Mouse (Mus musculus) mesoderm, embryonic 11.5 days (tissue): ENCODE measurements at regions not wholly inside any gene's neighbourhood (a gene's known extent, or its start where the extent isn't known, plus 50 kb on each side); places are given as distances from the start of the nearest gene placed in this dataset.
"Not testable (repeated sequence)": the region's sequence is repeated elsewhere in the genome, so short reads cannot be mapped to it uniquely, and the experiment has no call there.

Experiments
- DNase-seq: peaks from one replicate; pipeline ENCODE4 v3.0.0-alpha.2; 2012; ENCODE audit warnings: low read depth, low spot score

- DNase-seq, result peak; percentile 6
These were observed 533.1 kb downstream of the Shisa9 start for GRCm38 (mm10) chr16:12516834-12517685.

- no peak for DNase-seq
These were observed 534.4 kb downstream of the Shisa9 start for GRCm38 (mm10) chr16:12518264-12518663.

GRCm38 (mm10) chr16:12521711-12522476 lies 538.0 kb downstream of the Shisa9 start:
- peak; percentile 23 for DNase-seq

GRCm38 (mm10) chr16:12548462-12548861 lies 561.0 kb upstream of the Ercc4 start:
- no peak for DNase-seq

- peak; percentile 4 for DNase-seq
These were observed 520.6 kb upstream of the Ercc4 start for GRCm38 (mm10) chr16:12588889-12589288.

- peak; percentile 59 for DNase-seq
These were observed 501.2 kb upstream of the Ercc4 start for GRCm38 (mm10) chr16:12608259-12608658.

GRCm38 (mm10) chr16:12611106-12611505 lies 498.4 kb upstream of the Ercc4 start:
- no peak for DNase-seq

GRCm38 (mm10) chr16:12617781-12618180 lies 491.7 kb upstream of the Ercc4 start:
- DNase-seq, result no peak

- no peak for DNase-seq
These were observed 477.0 kb upstream of the Ercc4 start for GRCm38 (mm10) chr16:12632533-12632932.

GRCm38 (mm10) chr16:12638971-12639640 lies 470.4 kb upstream of the Ercc4 start:
- peak; percentile 2 for DNase-seq

GRCm38 (mm10) chr16:12643053-12643452 lies 466.4 kb upstream of the Ercc4 start:
- DNase-seq, result no peak

GRCm38 (mm10) chr16:12644621-12645020 lies 464.9 kb upstream of the Ercc4 start:
- DNase-seq, result no peak

GRCm38 (mm10) chr16:12652180-12652579 lies 457.3 kb upstream of the Ercc4 start:
- no peak for DNase-seq

GRCm38 (mm10) chr16:12673656-12674055 lies 435.8 kb upstream of the Ercc4 start:
- DNase-seq, result not testable (repeated sequence)

GRCm38 (mm10) chr16:12681474-12681873 lies 428.0 kb upstream of the Ercc4 start:
- DNase-seq, result no peak

GRCm38 (mm10) chr16:12685816-12686215 lies 423.7 kb upstream of the Ercc4 start:
- DNase-seq, result no peak

- DNase-seq, result no peak
These were observed 417.7 kb upstream of the Ercc4 start for GRCm38 (mm10) chr16:12691776-12692175.

- DNase-seq, result peak; percentile 7
These were observed 416.7 kb upstream of the Ercc4 start for GRCm38 (mm10) chr16:12692739-12693292.

- DNase-seq, result no peak
These were observed 416.1 kb upstream of the Ercc4 start for GRCm38 (mm10) chr16:12693346-12693745.

GRCm38 (mm10) chr16:12694646-12695045 lies 414.8 kb upstream of the Ercc4 start:
- DNase-seq, result no peak

GRCm38 (mm10) chr16:12696939-12697621 lies 412.4 kb upstream of the Ercc4 start:
- no peak for DNase-seq
